Mouse (Mus musculus) gonadal fat pad, adult 2 months (tissue): ENCODE results near the gene Trim9. TPM values are rescaled to one million over a fixed set of nuclear protein-coding genes. Genes with fewer than 3 reads are reported as not detected.
A peak's percentile ranks its signal among the peaks of the same experiment; 100 is the strongest.

ENCODE experiments used
- DNase-seq: peaks from one replicate; pipeline ENCODE4 v3.0.0-alpha.2; 2012; ENCODE audit warnings: low read depth
- polyA plus RNA-seq: library from polyadenylated mRNA; depleted of rRNA; stranded (reverse); fragments of >200 nt; gene quantifications from 2 replicates; pipeline ENCODE4 v1.2.3, GENCODE M21; 2012; rRNA removed

Trim9 gene
- 3.7 and 5.4 TPM in 2 replicates for polyA plus RNA-seq

DNA sequence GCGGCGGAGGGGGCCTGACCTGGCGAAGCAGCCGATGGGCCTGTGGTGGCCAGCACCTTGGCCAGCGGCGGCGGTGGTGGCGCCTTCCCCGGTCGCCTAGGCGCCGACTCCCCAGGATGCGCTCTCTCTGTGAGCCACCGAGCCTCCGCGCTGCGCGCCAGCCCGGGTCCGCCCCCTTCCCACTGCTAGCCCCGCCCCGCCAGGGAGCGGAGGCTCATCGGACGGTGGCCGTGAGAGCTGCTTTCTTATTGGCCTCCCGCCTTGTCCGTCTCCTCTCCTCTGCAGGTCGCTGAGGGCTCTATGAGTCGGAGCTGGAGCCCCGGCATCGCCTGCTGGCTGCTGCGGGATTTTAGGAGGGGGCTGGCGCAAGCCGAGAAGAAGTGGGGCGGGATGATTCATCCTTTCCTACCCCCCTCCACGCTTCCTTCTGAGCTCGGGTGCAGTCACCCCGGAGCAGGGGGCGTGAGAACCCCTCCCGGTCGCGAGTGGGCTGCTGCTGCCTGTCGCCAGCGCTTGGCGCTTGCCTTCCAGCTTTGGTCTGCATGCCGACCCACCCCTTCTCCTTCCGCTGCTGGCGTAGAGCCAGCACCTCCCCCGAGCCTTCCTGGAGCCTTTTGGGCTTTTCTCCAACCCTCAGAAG, at the start of gene Trim9:
TSS of gene Trim9 (minus strand) at position 413 of the 640 bp plus-strand sequence.
- DNase-seq = no peak

DNA sequence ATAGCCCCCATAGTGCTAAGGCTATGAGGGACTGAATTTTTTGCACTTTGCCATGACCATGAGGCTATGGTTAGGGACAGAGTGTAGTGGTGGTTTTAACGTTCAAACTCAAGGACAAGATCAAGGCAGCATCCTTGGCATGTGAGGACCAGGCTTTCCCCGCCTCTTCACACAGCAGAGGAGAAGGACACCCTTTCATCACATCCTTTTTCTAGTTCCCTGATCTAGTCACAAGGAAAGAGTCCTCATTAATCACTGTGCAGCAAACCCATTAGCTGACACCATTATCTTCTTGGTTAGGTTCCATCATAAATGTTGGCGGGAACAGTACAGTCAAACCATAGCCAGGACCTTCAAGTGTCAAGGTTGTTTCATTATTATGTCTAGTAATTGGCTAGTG, 47.6 kb upstream of the Trim9 start:
- no peak for DNase-seq

DNA sequence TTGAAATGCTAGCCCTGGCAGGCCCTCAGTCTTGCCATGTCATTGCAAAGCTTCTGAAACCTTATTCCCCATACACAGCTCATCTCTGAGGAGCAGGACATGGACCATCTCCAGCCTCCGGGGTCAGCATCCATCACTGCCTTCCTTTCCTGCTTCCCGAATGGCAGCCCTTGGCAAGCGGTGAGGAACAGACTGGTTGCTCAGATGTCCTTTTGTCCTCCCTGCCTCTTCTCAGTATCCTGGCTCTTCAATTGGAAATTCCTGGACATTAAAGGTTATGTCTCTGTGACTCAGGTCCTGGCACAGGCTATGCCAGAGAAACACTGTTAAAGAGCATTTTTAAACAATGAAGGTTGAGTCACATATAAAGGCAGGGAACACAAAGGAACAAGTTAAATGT, 43.8 kb upstream of the Trim9 start:
- no peak for DNase-seq

DNA sequence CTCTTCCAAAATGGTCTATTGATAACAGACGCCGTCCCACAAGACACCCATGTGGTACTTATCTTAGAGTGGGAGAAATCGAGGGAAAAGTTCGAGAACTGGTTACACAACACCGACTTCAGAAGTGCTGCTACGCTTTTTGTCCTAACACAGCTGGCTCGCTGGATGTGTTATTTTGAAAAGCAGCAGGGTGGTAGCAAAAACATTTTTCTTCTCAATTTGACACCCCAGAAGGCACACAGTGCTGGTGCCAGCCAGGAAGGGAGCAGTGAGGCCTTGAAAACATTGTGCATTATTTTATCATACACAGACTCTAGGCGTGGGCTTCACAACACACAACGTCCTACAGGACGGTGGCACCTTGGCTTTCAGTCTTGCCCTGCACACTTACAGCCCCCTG, 27.6 kb upstream of the Trim9 start:
- no peak for DNase-seq

DNA sequence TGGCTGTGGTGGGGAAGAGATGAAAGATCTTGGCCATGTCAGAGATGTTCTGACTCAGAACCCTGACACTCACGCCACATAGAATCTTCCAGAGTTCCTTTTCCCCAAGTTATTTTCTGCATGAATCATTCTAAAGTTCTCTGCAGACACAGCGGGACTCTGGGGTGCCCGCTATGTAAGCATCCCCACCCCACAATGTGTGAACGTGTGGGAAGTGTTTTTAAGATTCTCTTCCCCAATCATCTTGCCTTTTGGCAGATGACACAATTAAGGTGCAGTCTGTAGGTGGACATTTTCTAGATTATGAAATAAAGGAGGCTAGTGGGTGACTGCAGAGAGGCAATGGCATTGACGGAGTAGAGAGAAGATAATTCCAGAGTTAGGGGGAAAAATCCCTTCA, 25.5 kb upstream of the Trim9 start:
- DNase-seq = no peak

DNA sequence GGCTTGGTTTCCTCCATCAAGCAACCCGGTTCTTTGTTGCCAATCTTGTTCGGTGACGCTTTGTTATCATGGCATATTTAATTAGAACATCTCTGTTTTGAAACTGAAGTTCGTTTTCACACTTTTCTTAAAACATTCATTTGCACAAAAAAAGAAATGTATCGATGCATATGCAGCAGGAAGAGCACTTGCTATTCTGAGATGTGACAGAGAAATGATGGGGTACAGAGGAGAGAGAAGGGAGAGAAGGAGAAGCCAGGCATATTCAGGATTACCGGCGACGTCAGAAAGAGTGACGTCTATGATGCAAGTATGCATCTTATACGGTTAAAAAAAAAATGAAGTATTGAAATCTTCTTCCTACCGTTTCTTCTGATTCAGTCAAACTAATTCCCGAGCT, 21.9 kb upstream of the Trim9 start:
- DNase-seq = no peak

DNA sequence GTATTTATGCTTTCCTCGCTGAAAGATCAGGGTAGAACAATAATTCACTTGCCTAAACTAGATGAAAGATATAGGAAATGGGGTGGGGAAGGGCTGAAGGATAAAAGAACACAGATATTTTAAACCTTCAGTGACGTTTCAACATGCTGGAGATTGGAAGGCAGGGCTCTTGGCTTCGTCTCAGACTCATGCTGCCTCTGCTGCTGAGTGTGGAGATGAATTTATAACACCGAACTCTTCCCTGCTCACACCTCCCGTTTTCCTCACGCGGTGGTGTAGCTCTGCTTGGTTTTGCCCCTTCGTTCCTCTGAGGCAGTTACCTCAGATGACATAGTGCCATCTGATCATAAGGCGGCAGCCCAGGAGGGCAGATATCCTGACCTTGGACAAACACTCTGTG, 21.4 kb upstream of the Trim9 start:
- no peak for DNase-seq

DNA sequence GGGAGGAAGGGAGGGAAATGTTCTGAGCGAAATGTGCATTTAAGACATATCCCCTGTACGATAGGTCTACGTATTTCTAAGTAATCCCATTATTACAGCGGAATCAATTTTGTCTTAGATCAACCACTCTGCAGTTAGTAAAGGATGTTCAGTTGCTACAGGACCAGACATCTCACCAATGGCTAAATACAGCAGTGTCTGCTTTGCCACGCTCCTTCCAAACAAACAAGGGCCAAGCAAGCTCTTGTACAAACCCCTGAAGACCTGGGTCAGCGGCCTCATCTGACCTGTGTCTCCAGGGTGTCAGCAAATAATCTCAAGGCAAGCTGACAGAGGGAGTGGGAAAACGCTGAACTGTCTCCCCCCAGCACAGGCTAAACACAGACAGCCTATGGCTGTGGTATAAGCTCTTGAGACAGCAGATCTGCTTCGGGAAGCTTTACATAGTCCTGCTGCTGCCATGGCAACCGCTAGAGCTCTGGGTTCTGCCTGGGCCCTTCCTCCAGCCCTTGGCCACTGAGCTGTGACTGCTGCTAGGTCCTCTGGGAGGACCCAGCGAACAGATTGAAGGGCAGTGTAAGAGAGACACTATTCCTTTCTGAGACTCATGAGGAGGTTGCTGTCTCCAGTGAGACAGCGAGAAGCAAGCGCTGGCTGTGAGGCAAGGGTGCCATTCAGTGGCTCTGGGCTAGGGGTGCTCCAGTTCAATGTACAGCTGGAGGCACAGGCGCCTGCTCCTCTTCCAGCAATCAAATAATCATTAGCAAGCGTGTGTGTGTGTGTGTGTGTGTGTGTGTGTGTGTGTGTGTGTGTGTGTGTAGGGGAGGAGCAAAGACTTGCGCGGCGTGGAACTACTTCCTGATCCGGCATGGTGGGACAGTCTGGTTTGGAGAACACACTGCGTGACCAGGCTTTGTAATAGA, 20.2 kb upstream of the Trim9 start:
- no peak for DNase-seq

DNA sequence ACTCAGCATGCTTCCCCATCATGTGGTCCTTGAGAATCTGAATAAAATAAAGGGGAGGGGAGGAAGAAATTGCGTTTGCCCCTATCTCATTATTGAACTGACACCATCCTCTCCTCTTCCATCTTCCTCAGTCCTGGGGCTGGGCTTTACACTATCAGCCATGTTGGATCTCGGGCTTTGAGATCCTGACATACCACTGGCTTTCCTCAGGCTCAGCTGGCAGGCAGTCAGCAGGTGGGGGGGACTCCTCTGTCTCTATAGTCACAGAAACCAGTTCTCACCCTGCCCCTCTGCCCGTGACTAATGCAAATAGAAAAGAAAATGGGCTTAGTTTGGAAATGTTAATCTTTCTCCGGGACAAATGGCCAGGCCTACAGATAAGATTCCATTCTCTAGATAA, 15.6 kb upstream of the Trim9 start:
- no peak for DNase-seq

DNA sequence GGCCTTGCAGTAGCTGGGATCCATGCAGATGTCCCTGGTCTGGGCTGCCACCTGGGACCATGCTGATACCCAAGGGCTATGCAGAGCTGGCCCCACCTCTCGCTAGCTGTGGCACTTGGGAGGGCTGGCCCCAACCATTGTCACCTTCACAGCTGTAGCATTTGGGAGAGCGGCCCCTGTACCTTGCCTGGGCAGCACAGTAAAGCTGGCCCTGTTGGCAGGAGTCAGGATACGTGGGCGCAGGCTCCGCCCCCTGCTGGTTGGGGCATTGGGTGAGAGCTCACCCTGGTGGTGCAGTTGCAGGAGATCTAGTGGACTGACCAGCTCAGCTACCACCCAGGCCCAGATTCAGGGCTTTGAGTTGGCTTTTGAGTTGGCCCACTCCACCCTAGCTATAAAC, 12.9 kb upstream of the Trim9 start:
- DNase-seq = no peak

DNA sequence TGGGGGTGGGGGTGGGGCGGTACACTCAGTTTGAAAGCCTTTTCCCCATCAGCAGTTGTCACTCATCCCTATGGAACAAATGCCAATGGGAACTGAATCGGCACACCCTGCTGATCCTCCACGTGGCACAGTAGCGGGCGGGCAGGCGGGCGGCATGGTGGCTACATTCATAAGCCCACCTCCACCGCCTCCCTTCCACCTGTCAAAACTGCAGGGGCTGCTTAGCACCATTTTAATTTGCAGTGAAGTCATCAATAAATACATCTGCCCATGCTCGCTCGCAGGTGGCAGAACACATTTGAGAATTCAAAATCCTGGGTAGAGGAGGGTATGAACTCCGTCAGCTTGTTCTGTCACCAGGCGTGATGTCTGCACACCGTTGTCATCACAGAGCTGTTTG, 12.0 kb upstream of the Trim9 start:
- no peak for DNase-seq

DNA sequence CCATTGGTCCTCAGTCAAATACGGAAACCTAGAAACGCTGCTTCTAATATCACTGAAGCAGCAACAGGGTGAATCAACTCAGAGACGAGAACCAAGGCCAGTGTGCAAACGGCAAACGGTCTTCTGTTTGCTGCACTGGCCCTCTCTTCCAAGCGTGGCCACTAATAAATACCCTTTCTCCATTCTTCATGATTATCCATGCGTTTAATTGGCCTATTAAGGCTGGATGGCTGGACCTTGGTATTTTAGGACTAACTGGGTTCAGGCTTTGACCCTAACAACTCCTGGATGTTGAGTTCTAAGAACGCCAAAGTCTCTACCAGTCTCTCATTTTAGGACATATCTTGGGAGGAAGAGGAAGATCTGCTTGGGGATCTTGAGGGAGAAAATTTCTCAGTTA, 7.5 kb upstream of the Trim9 start:
- DNase-seq = no peak

DNA sequence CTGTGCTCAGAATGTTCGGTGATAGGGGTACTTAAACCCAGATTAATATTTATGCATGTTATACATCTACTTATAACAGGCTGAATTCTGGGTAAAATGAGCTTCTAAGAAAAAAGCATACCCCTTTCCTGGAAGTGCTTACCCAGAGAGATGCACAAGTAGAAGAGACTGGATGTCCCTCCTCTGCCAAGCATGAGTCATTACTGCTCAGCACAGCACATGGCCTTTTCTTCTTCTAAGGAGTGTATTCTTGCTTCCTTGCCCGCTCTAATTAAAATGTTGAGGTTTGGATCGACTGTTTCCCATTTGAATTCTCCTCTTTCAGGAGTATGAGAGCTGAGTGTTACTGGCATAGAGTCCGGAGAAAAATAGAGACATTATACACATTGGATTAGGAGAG, 3.1 kb upstream of the Trim9 start:
- DNase-seq = no peak

DNA sequence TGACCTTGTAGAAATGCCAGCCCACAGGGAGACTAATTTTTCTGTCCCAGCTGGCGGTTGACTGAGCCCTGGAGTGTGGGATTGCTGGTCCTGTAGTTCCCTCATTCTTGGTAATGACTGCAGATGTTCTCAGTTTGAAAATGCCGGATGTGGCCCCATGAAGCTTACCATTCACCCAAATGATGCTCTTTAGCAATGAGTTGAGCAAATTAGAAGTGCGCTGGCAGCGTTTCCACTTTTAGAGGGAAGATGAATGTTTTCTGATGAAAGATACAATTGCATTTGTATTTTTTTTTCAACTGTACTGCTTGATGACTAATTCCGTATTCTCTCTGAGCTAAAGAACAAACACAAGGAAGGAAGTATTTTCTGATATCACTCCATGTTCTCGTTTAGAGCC, 2.4 kb upstream of the Trim9 start:
- DNase-seq = no peak

DNA sequence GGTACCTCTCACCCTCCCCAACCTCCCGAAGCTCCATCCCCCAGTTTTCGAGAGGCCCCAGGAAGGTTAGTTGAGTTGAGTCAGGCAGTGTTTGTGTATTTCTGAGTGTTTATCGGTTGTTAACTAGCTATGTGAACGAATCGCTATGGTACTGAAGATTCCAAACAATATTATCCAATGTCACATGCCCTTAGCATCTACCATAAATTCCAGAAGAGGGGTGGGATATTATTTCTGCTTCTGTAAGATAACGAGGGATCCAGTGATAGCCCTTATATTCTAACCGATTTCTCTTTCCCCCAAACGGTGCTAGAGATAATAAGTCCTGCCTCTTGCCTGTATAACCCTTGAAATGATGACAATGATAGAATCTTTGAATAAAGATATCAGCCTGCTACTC, 612 bp upstream of the Trim9 start:
- no peak for DNase-seq

DNA sequence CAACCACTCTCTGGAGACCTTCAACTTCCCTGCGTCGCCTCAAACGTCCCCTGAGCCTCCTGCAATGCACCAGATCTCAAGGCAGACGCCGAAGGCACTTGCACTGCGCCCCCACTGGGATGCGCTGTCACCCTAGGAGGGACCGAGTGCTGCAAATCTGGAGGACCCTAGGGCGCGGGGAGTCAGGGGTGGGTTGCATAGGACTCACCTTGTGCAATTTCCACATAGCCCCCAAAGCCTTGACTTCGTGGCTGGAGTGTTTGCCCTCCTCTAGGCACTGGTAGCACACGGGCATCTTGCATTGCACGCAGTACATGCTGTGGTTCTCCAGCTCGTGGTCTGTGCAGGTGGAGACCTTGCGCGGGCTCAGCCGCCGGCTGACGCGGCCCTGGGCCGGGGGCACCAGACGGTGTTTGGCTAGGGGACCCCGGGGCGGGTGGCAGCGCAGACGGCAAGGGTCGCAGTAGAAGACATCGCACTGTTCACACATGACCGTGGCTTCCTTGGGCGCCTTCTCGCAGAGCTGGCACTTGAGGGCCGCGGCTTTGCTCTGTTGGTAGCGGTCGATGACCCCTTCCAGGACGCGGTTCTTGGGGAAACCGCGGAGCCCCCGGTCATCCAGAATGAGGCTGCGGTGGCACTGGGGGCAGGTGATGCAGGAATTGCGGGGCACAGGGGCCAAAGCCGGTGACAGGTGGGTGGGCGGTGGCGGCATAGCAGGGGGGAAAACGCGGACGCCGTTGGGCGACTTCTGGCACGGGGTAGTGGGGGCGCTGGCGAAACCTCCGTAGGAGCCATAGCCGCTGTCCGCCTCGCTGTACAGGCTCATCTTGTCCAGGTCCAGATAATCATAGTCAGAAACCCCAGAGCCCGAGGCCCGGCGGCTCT, 1.0 kb downstream of the Trim9 start:
- DNase-seq = no peak

DNA sequence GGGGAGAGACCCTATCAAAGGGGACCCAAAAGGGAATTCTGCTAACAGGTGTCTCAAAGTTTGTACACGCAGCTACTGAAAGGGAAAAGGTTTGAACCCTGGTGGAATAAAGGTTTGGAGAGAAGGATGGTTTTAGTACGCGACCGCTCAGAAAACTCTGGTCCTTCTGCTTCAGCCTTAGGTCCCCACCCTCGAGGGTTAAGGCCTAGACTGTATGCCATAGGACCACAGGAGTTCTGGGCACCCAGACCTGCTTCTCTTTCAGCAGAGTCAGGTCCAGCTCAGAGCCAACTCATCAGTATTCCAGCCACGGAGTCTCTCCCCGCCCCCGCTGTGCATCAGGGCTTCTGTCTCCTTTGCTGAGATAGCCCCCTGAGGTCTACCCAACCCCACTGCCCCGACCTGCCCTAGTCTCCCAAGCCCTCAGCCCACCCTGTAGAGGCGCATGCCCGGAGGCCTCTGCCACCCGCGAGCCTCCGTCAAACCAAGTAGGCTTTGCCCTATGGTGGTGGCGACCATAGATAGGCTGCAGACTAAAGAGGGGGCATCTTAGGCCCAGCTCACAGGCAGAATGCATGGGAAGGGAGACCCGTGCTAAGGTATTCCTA, 1.8 kb downstream of the Trim9 start:
- no peak for DNase-seq

DNA sequence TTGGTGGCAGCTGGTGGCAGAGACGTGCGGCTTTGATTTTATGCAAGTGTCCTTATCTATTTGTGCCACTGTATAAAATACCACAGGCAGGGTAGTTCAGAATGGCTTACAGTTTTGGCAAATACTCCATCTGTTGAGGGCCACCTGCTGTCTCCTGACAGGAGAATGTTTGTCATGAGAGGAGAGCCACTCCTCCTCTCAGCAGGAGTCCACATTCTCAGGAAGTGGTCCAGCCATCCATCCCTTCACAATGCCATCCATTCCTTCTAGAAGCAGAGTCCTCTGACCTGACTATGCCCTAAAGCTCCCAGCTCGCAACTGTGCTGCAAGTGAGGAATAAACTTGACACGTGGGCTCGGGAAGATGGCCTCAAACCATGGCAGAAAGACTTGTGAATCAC, 12.2 kb downstream of the Trim9 start:
- DNase-seq = no peak

DNA sequence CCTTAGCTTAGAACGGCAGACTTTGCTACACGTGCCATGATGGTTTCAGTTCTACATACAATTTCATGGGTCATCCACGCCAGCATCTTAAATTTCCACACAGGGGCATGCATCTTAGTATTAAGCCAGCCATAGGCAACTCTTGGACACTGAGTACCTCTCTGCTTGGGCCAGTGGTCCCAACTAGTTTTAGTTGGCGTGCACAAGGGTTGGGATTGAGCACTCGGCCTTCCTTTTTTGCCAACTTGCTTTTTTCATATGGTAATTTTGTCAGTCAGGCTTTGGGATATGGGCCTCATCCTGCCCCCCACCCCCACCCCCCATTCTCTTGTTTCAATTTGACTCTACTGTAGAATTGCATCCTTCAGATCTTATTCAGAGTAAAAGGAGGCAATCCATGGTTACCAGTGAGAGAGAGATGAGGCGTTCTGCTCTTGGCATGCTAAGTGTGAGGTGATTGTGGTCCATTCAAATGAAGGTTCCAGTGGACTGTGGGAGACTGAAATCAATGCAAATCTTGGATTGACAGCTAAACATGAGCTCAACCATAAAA, 14.1 kb downstream of the Trim9 start:
- no peak for DNase-seq

DNA sequence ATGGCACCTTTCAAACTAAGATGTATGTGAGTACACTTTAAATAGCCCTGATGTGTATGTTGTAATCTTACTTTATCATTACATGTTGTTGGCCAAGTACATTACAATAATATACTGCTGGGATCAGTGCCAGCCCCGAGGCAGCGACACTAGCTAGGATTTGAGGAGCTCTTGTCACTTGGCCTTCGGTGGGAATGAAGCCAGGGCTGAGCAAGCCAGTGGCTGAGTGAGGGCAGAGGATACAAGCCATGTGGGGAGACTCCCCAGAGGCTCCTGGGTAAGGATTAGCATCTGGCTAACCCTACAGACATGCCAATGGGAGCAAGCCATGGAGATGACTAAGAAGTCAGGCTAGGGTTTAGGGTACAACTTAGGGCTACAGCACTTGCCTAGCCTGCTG, 18.4 kb downstream of the Trim9 start:
- DNase-seq = peak; percentile 49

DNA sequence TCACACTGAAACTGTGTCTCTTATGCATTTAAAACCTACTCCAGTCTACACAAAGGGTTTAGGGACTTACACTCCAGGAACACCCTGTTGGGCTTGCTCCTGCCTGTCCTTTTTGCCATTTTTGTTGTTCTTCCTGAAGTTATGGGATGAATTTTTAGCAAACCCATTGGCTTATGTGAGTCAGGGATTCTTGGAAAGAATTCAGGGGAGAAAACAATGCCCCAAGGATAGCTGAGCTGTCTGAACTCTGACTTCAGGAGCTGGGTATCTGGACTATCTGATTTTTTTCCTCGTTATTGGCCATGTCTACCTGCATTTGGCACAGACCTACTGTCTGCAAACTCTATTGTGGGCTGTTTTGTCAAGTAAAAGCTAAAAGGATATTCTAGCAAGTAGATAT, 20.5 kb downstream of the Trim9 start:
- no peak for DNase-seq

DNA sequence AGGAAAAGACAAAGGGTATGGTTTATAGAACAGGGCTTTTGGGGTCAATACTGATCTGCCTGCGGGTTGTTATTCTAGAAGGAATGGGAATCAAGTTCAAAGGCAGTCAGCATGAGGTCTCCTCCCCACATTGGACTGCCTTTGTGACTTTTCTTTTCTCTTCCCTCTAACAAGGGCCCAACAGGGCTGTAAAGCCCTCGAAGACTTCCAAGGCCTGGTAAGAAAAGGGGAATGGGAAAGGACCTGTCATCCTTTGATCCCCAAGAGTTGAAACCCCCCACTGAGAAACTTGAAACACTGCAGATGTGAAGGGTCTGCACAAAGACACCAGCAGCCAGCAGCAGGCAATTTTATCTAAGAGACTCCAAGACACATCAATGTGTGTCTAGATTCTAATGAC, 21.0 kb downstream of the Trim9 start:
- DNase-seq = no peak
